Mouse (Mus musculus) bone marrow macrophage, adult 2 months (primary cell): ENCODE results near the gene Mlxip. TPM values are rescaled to one million over a fixed set of nuclear protein-coding genes. Genes with fewer than 3 reads are reported as not detected.

Experiments
- H3K27ac ChIP-seq: 2 replicates; pipeline ENCODE4 v1.5.1; 2012; ENCODE audit warnings: low read depth, low read length; ENCODE audit not compliant: insufficient read depth
- H3K4me1 ChIP-seq: 2 replicates; pipeline ENCODE4 v1.6.1; 2012; ENCODE audit warnings: low read length; ENCODE audit not compliant: control insufficient read depth, insufficient read depth
- H3K4me3 ChIP-seq: 2 replicates; pipeline ENCODE4 v1.5.1; 2012; ENCODE audit warnings: mild to moderate bottlenecking, low read length, moderate library complexity; ENCODE audit not compliant: insufficient read depth
- CTCF ChIP-seq: IDR thresholded peaks from 2 replicates; pipeline ENCODE4 v1.5.1; 2012; ENCODE audit warnings: low read depth, mild to moderate bottlenecking, low read length, moderate library complexity
- POLR2A ChIP-seq: IDR thresholded peaks from 2 replicates; pipeline ENCODE4 v1.6.1; 2012; ENCODE audit warnings: mild to moderate bottlenecking, low read depth, low read length, borderline replicate concordance
- polyA plus RNA-seq: library from polyadenylated mRNA; stranded (reverse); fragments of >200 nt; gene quantifications from 2 replicates; pipeline ENCODE4 v1.2.4, GENCODE M21; 2012; ENCODE audit not compliant: missing spikeins, insufficient read depth, insufficient read length

Mlxip gene
- polyA plus RNA-seq, 1 experiment, result 41.0 TPM

DNA sequence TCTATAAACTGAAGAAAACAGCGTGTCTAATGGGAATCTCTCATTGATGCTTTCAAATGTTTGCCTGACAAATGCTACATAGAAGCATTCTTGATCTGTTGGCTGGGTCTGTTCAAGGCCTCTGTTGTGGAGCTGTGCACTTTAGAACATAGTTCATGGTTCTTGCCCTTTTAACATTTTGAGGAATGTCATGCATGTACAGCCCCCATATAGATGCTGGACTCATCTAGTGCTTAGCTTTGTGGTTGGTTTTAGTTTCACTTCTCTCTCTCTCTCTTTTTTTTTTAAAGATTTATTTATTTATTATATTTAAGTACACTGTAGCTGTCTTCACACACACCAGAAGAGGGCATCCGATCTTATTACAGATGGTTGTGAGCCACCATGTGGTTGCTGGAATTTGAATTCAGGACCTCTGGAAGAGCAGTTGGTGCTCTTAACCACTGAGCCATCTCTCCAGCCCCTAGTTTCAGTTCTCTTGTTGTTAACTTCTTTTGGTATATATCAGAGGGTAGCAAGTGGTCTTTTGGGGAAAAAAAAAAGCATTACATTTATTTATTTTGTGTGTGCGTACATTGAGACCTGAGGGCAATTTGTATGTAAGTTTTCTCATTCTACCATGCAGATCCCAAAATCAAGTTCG is 4.4 kb downstream of the Mlxip start:
- peaks cover 13% of the 10 kb centered on the region for H3K4me1 ChIP-seq
- H3K27ac ChIP-seq, result peak overlapping the region; percentile 90
- no peak for TF ChIP-seq CTCF
- TF ChIP-seq POLR2A, result no peak
- peak overlapping the region; percentile 75; the same call in 1 of the 2 replicates for H3K4me3 ChIP-seq

DNA sequence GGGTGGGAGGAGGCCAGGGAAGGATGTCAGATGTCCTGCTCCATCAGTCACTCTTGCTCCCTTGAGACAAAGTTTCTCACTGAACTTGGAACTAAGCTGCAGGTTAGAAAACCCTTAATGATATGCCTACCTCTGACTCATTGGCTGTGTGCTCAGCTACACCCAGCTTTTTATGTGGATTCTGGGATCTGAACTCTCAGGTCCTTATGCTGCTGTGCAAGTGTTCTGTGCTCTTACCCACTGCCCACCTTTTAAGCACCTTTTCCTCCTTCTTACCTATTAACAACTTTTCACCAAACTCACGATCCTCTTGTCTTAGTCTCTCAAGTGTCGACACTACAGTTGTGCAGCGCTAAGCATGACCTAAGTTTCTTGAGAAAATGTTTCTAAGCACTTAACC is 9.9 kb downstream of the Mlxip start:
- Histone ChIP-seq H3K4me1 (peaks cover 22% of the 10 kb centered on the region), H3K4me3 (no peak overlapping the region), H3K27ac (no peak overlapping the region)
- TF ChIP-seq POLR2A, result no peak
- TF ChIP-seq CTCF, result no peak

DNA sequence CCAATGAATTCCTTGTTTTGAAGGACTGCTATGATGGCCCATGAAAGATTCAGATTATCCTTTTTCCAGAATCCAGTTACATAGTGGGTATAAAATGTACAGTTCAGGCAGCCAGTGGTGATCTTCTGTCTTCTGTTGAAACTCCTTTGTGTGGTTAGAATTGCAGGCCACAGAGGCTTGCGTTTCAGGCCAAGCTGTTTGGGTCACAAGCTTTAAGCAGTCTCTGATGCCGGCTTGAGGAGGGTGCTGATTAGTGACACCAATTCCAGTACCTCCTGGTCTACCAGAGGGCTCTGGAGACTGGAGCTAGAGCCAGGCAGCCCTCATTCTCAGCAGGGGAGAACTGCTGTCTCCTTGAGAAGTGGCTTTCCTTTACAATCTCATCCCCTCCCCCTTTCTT is 12.4 kb downstream of the Mlxip start:
- Histone ChIP-seq H3K27ac (no peak overlapping the region), H3K4me3 (no peak overlapping the region), H3K4me1 (peaks cover 22% of the 10 kb centered on the region)
- no peak for TF ChIP-seq CTCF
- TF ChIP-seq POLR2A, result no peak

DNA sequence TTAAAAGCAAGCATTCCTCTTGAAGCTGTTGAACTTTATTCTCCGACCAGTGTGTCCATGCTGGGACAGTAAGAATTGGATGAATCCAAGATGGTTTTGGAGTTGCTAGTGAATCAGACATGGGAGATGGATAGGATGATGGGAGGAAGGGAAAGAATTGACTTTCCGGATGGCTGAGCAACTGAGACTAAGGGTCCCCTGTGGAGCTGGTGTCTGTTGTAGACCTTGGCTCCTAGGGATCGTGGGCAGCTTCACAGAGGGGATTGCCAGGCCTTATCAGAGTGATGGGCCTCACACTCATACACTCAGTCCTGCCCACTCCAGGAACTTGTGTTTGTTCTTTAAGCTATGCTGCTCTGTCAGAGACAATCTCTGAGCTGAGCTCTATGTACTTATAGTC is 13.6 kb downstream of the Mlxip start:
- Histone ChIP-seq H3K4me1 (peaks cover 26% of the 10 kb centered on the region), H3K4me3 (no peak overlapping the region), H3K27ac (no peak overlapping the region)
- TF ChIP-seq CTCF (no peak), POLR2A (no peak)

DNA sequence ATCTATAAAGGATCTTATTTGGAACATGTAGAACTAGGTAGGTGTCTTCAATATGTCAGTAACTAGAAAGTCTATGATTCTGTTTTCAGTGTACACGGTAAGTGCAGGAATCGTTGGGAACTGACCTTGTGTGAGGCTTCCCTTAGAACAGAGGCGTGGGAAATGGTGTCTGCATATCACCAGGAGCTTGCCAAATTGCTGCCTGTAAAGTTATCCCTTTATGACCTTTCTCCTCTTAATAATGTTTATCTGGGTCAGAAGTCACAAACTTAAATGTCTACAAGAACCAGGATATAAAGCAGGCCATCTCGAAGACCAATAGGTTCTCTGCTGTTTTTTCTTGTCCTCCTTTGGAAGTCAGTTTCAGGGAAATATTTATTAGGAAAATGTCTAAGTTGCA is 17.6 kb downstream of the Mlxip start:
- peaks cover 26% of the 10 kb centered on the region for H3K4me1 ChIP-seq
- no peak overlapping the region for H3K27ac ChIP-seq
- no peak overlapping the region for H3K4me3 ChIP-seq
- TF ChIP-seq POLR2A, result no peak
- no peak for TF ChIP-seq CTCF

DNA sequence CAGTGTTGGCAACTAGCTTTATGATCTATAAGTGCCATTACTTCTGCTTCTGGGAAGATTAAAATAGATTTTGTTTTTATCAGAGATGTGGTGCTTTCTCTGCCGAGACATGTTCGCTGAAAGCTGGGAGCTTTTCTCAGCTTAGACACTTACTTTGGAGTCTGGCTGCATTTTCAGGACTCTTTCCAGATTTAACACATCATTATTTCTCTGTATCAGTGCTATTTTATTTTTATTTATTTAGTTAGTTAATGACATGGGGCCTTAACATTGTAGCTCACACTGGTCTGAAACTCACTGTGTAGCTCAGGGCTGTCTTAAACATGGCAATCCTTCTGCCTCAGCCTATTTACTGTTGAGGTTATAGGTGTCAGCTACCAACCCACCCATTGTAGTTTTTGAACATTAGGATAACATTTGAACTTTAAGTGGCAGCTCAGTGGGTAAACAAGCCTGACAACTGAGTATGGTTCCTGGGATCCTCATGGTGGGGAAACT is 19.3 kb downstream of the Mlxip start:
- no peak overlapping the region for H3K4me3 ChIP-seq
- H3K27ac ChIP-seq, result no peak overlapping the region
- TF ChIP-seq CTCF (no peak), POLR2A (no peak)
- peaks cover 20% of the 10 kb centered on the region for H3K4me1 ChIP-seq

DNA sequence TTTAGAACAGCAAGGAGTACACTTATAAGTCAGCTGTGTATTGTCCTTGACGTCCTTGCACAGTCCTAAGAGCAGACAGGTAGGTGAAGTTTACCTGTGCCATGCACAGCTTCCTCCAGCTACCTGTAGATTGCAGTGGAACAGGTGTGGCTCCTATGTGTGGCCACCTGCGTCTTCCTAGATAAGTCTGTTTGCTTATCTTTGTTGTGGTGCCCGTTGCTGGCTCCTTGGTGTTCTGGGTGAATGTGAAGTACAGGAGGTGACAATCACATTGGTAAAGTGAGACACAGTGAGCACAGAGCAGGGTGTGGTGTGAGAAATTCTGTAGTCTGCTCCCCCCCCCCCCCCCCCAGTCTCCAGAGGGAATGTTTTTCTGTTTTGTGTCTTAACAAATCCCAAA is 21.6 kb downstream of the Mlxip start:
- H3K27ac ChIP-seq, result no peak overlapping the region
- TF ChIP-seq POLR2A, result no peak
- TF ChIP-seq CTCF, result no peak
- H3K4me1 ChIP-seq, result peaks cover 20% of the 10 kb centered on the region
- H3K4me3 ChIP-seq, result no peak overlapping the region

DNA sequence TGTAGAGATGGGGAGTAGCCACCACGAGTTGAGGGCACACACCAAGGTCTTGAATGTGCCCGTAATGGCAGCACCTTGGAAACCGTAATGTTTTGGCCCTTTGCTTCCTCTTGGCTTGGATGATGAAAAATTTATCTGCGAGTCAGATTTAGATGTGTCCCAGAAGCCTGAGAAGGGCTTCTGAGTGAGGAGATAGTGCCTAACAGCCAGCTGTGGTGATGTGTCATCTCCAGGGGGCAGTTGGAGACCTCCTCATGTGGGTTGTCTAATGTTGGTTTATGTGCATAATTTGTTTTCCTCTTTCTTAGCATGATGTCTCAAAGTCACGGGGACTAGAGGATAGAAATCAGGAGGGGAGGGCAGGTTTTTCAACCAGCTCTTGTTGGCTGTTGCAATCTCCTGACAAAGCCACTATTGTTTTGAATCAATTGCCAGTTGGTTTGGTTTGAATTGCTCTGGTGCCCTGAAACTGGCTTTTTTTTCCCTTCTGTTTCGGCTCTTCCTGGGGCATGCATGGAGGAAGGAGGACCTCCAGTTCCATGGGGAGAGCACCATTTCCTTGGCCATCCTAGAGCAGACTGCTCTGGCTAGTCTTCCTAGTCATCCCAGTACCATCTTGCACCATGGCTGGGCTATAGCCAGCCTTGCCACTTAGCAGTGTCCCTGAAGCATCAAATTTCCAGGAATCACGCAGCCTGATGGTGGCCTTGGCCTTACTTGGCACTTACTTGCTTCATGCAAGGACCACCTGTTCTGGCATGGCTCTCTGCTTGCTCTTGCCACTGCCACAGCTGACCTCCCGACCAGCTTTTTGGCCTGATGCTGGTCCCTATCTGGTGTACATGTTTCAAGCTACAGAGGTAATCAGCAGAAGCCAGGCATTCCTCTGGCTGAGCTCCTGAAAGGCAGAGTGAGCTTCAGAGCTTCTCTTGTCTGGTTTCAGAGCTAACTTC is 22.2 kb downstream of the Mlxip start:
- H3K4me3 ChIP-seq, result no peak overlapping the region
- TF ChIP-seq POLR2A (no peak), CTCF (no peak)
- H3K4me1 ChIP-seq, result peaks cover 26% of the 10 kb centered on the region
- no peak overlapping the region for H3K27ac ChIP-seq

DNA sequence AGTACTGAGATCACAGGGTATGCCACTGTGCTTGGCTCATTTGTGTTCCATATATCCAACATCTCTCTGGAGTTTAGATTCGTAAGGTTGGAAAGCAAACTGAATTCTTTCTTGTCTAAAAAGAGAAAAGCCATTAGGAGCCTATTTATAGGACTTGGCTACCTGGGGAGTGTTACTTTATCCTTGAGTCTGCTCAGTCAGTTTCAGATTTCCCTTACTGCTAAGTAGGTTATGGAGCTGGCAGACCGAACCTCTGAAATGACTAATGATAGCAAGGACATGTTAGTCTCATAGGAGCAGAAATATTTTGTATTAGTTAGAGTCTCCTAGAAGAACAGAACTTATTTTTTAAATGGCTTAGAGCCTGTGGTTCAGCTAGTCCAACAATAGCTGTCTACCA is 29.3 kb downstream of the Mlxip start:
- no peak for TF ChIP-seq POLR2A
- no peak for TF ChIP-seq CTCF
- Histone ChIP-seq H3K4me1 (peaks cover 29% of the 10 kb centered on the region), H3K4me3 (no peak overlapping the region), H3K27ac (no peak overlapping the region)

DNA sequence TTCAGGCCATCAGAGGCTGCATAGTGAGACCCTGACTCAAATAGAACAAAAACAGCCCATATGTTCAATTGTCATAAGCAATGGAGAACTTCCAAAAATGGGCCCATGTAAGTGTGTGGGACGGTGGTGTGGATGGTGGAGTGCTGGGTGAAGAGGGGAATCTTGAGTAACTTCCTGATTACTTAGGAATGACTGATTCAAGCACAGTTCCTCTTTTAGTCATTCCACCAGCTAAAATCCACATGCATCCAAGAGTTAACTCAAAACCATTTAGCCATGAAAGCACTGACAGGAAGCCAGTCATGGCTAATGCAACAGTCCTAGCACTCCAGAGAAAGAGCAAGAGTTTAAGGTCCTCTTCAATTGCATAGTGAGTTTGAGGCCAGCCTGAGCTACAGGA is 33.0 kb downstream of the Mlxip start:
- Histone ChIP-seq H3K4me3 (no peak overlapping the region), H3K4me1 (peaks cover 47% of the 10 kb centered on the region), H3K27ac (peak overlapping the region; percentile 73)
- TF ChIP-seq POLR2A, result no peak
- TF ChIP-seq CTCF, result no peak
